20 mouse cellular contexts compared by ENCODE assay signal in the genomic region with DNA sequence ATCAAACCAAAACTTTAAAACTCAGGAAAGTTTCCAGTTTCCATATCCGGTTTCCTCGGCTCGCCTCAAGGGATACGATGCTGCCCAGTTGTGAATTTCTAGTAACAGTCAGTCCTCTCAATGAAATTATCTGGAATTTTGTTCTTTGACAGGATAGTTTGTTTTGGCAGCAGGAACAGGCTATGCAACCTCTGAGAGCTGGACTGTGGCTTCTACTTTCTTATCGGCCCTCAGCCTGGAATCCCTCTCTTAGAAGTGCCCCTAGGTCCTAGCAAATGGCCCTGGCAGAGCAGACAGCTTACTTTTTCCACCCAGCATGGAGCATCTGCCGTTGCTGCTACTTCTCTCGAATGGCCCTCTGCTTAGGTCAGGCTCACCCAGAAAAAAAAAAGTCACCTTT.
A peak's percentile ranks its signal among the peaks of the same experiment; 100 is the strongest.
DNase-seq lines count a peak whose midpoint lies in the region; ATAC-seq and TF ChIP-seq lines count a peak whose summit lies in the region.
"Had no signal": no experiment of that assay in that cellular context is flagged by ENCODE, and none has a peak within 500 bp of the region (broad histone marks: within the 10 kb centered on the region; RNA-seq: fewer than 3 reads in every experiment).

No protein-coding gene starts in this region.

- H3K27ac ChIP-seq in embryonic facial prominence, embryonic 14.5 days (replicated peaks; ENCODE audit: low read depth, low read length): no peak overlapping the region
- H3K27ac ChIP-seq in embryonic facial prominence, embryonic 10.5 days (replicated peaks): no peak overlapping the region
- H3K27ac ChIP-seq in heart, embryonic 12.5 days (ENCODE audit: poor library complexity, severe bottlenecking): no peak overlapping the region
- no peak overlapping the region for H3K27ac ChIP-seq in heart, adult 2 months
- H3K27ac ChIP-seq in heart, embryonic 13.5 days (replicated peaks): 0 out of 2 replicates have a peak overlapping the region, but pooled peaks have one; percentile 45
- no peak overlapping the region for H3K27ac ChIP-seq in forebrain, embryonic 11.5 days (ENCODE audit: low read depth, low read length)
- H3K27ac ChIP-seq: forebrain, embryonic 12.5 days; hindbrain, embryonic 13.5 days; hindbrain, postnatal 0 days had no signal

- no peaks in the 10 kb centered on the region for H3K79me2 ChIP-seq in heart, adult 2 months (replicated peaks; ENCODE audit: control insufficient read depth, insufficient read depth, low read length)

- no peaks in the 10 kb centered on the region for H3K4me1 ChIP-seq in embryonic facial prominence, embryonic 14.5 days (ENCODE audit: control insufficient read depth, insufficient read depth, low read length)
- no peaks in the 10 kb centered on the region for H3K4me1 ChIP-seq in embryonic facial prominence, embryonic 10.5 days
- H3K4me1 ChIP-seq in heart, embryonic 12.5 days (replicated peaks): 0 out of 2 replicates have a peak, but pooled peaks cover 4% of the 10 kb centered on the region
- no peaks in the 10 kb centered on the region for H3K4me1 ChIP-seq in heart, adult 2 months (ENCODE audit: control insufficient read depth, insufficient read depth, low read length)
- peaks cover 12% of the 10 kb centered on the region for H3K4me1 ChIP-seq in heart, embryonic 13.5 days
- no peaks in the 10 kb centered on the region for H3K4me1 ChIP-seq in forebrain, embryonic 11.5 days (replicated peaks; ENCODE audit: control insufficient read depth, insufficient read depth, low read length)
- H3K4me1 ChIP-seq: forebrain, embryonic 12.5 days; hindbrain, embryonic 13.5 days had no signal

- peak; percentile 34 for DNase-seq in embryonic facial prominence, embryonic 14.5 days (ENCODE audit: low spot score)
- DNase-seq in embryonic facial prominence, embryonic 10.5 days (ENCODE audit: low spot score): no peak
- no peak for DNase-seq in heart, adult 2 months
- DNase-seq in heart, postnatal 4 days: peak; percentile 15
- DNase-seq in forebrain, embryonic 11.5 days (ENCODE audit: low spot score): no peak
- DNase-seq: adrenal gland, adult 8-10 months; adrenal gland, postnatal 36 days; B cell, adult 2 months; cerebellum, adult 2 months; cerebellum, postnatal 10 days; gastrocnemius, postnatal 10 days; kidney, adult 11 months had no signal

- intact Hi-C loops in heart, adult 2 months (cut with DNase I): no loop called here

- TF ChIP-seq POLR2A in heart, adult 2 months (IDR thresholded peaks at IDR 0.05; ENCODE audit: insufficient read depth, low read depth, low read length): no peak

- 52% methylated on average over 7 of the region's 7 CpGs for WGBS in embryonic facial prominence, embryonic 14.5 days
- WGBS in embryonic facial prominence, embryonic 10.5 days: 81% methylated on average over 7 of the region's 7 CpGs
- 30% methylated on average over 7 of the region's 7 CpGs for WGBS in heart, embryonic 12.5 days
- WGBS in heart, adult 2 months: 32% methylated on average over 7 of the region's 7 CpGs
- 43% methylated on average over 7 of the region's 7 CpGs for WGBS in heart, embryonic 13.5 days
- WGBS in forebrain, embryonic 11.5 days: 85% methylated on average over 7 of the region's 7 CpGs

- no peak overlapping the region for H3K4me2 ChIP-seq in embryonic facial prominence, embryonic 14.5 days (ENCODE audit: low read depth, low read length)
- H3K4me2 ChIP-seq in heart, embryonic 12.5 days: no peak overlapping the region
- H3K4me2 ChIP-seq in heart, embryonic 13.5 days: no peak overlapping the region
- no peak overlapping the region for H3K4me2 ChIP-seq in forebrain, embryonic 11.5 days (ENCODE audit: low read depth, low read length, severe bottlenecking)
- H3K4me2 ChIP-seq: forebrain, embryonic 12.5 days; hindbrain, embryonic 13.5 days had no signal

- no peaks in the 10 kb centered on the region for H3K36me3 ChIP-seq in embryonic facial prominence, embryonic 14.5 days (ENCODE audit: control insufficient read depth, insufficient read depth, low read length)
- H3K36me3 ChIP-seq in embryonic facial prominence, embryonic 10.5 days (replicated peaks): no peaks in the 10 kb centered on the region
- no peaks in the 10 kb centered on the region for H3K36me3 ChIP-seq in heart, embryonic 12.5 days
- H3K36me3 ChIP-seq in heart, adult 2 months (ENCODE audit: control insufficient read depth, insufficient read depth, low read length): no peaks in the 10 kb centered on the region
- H3K36me3 ChIP-seq in heart, embryonic 13.5 days: no peaks in the 10 kb centered on the region
- H3K36me3 ChIP-seq in forebrain, embryonic 11.5 days (ENCODE audit: control insufficient read depth, insufficient read depth, low read length): no peaks in the 10 kb centered on the region
- H3K36me3 ChIP-seq: forebrain, embryonic 12.5 days; G1E; hindbrain, embryonic 13.5 days had no signal

- no peaks in the 10 kb centered on the region for H3K27me3 ChIP-seq in embryonic facial prominence, embryonic 14.5 days (replicated peaks; ENCODE audit: control insufficient read depth, insufficient read depth, low read length)
- no peaks in the 10 kb centered on the region for H3K27me3 ChIP-seq in embryonic facial prominence, embryonic 10.5 days (replicated peaks; ENCODE audit: low read depth, poor library complexity, severe bottlenecking)
- 0 out of 2 replicates have a peak, but pooled peaks cover 2% of the 10 kb centered on the region for H3K27me3 ChIP-seq in heart, embryonic 12.5 days (replicated peaks)
- H3K27me3 ChIP-seq in heart, adult 2 months (ENCODE audit: control insufficient read depth, insufficient read depth, low read length): no peaks in the 10 kb centered on the region
- H3K27me3 ChIP-seq in heart, embryonic 13.5 days (replicated peaks): no peaks in the 10 kb centered on the region
- H3K27me3 ChIP-seq in forebrain, embryonic 11.5 days (ENCODE audit: control insufficient read depth, insufficient read depth, low read length): no peaks in the 10 kb centered on the region
- H3K27me3 ChIP-seq: forebrain, embryonic 12.5 days had no signal

- no peak for ATAC-seq in embryonic facial prominence, embryonic 14.5 days (ENCODE audit: low read depth)
- ATAC-seq in heart, embryonic 12.5 days (ENCODE audit: insufficient number of reproducible peaks, low FRiP score): peak; percentile 36; the same call in 1 of the 2 replicates
- ATAC-seq in heart, embryonic 13.5 days (ENCODE audit: extremely low read depth, insufficient number of reproducible peaks, low FRiP score, low TSS enrichment): no peak
- ATAC-seq in forebrain, embryonic 11.5 days (replicated peaks; ENCODE audit: low FRiP score): no peak
- ATAC-seq: CD4-positive, CD25-positive, alpha-beta regulatory T cell, adult 4 months; forebrain, embryonic 16.5 days; hindbrain, postnatal 0 days had no signal

- no peak overlapping the region for H3K4me3 ChIP-seq in embryonic facial prominence, embryonic 14.5 days (ENCODE audit: low read depth, low read length)
- H3K4me3 ChIP-seq in embryonic facial prominence, embryonic 10.5 days: no peak overlapping the region
- H3K4me3 ChIP-seq in heart, embryonic 12.5 days: no peak overlapping the region
- H3K4me3 ChIP-seq in heart, adult 2 months: no peak overlapping the region
- H3K4me3 ChIP-seq in heart, embryonic 13.5 days: no peak overlapping the region
- no peak overlapping the region for H3K4me3 ChIP-seq in forebrain, embryonic 11.5 days (ENCODE audit: low read depth, low read length)
- H3K4me3 ChIP-seq: forebrain, embryonic 12.5 days; hindbrain, embryonic 13.5 days had no signal

- no peak for TF ChIP-seq CTCF in heart, adult 2 months (IDR thresholded peaks at IDR 0.05)

- H3K9ac ChIP-seq in embryonic facial prominence, embryonic 14.5 days (ENCODE audit: low read depth, low read length): no peak overlapping the region
- H3K9ac ChIP-seq in heart, embryonic 12.5 days: no peak overlapping the region
- H3K9ac ChIP-seq in heart, adult 2 months (ENCODE audit: low read depth, low read length): no peak overlapping the region
- no peak overlapping the region for H3K9ac ChIP-seq in heart, embryonic 13.5 days
- no peak overlapping the region for H3K9ac ChIP-seq in forebrain, embryonic 11.5 days (ENCODE audit: low read length)
- H3K9ac ChIP-seq: forebrain, embryonic 12.5 days; hindbrain, embryonic 13.5 days had no signal

- no peaks in the 10 kb centered on the region for H3K9me3 ChIP-seq in embryonic facial prominence, embryonic 14.5 days (ENCODE audit: control insufficient read depth, low read length)
- H3K9me3 ChIP-seq in embryonic facial prominence, embryonic 10.5 days: no peaks in the 10 kb centered on the region
- no peaks in the 10 kb centered on the region for H3K9me3 ChIP-seq in heart, embryonic 12.5 days (replicated peaks)
- H3K9me3 ChIP-seq in heart, embryonic 13.5 days: no peaks in the 10 kb centered on the region
- no peaks in the 10 kb centered on the region for H3K9me3 ChIP-seq in forebrain, embryonic 11.5 days (ENCODE audit: control insufficient read depth, low read length)
- H3K9me3 ChIP-seq: forebrain, embryonic 12.5 days; G1E; hindbrain, embryonic 13.5 days had no signal

- TF ChIP-seq EP300 in heart, adult 2 months (IDR thresholded peaks at IDR 0.05; ENCODE audit: insufficient read depth, low read depth, low read length): no peak

Comparison
In these comparisons a context has a peak if more than half of its experiments do, and no peak if none do; other contexts are left out.
1. DNase-seq: peak in embryonic facial prominence, embryonic 14.5 days (single experiment) and heart, postnatal 4 days (single experiment); none in embryonic facial prominence, embryonic 10.5 days (single experiment), heart, adult 2 months (0 of 2) and forebrain, embryonic 11.5 days (single experiment).